Mouse (Mus musculus) adrenal gland, postnatal 14 days (tissue): ENCODE measurements around the gene Gm4131. TPM values are rescaled to one million over a fixed set of nuclear protein-coding genes. Genes with fewer than 3 reads are reported as not detected.

Source experiments
- DNase-seq: peaks from one replicate; pipeline ENCODE4 v3.0.0; 2021; ENCODE audit warnings: mixed read lengths
- total RNA-seq: library from RNA; stranded (reverse); gene quantifications from 2 replicates; pipeline ENCODE4 v1.2.3, GENCODE M21; 2021

The Gm4131 gene
- total RNA-seq, 1 experiment from 2014 or later, result not detected

GRCm38 (mm10) chr14:62456239-62456747 is 110.4 kb downstream of the Gm4131 start, which contains the start of gene Gucy1b2:
TSS of gene Gucy1b2 (minus strand) at chr14:62456289.
- no peak for DNase-seq

DNA sequence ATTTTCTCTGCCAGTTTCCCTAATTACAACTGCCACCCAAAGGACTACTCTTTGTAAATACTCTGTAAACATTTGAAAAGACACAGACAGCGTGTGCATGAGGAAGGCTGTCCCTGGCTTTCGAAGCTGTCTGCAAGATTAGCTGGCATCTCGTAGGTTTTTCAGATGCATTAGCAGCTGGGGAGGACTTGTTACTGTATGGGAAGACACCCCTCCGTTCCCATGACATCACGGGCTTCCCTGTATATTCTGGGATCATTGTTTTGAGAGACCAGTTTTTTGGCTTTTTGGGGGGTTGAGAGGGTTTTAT is 111.2 kb downstream of the Gm4131 start:
- no peak for DNase-seq

GRCm38 (mm10) chr14:62454760-62455569 is 111.8 kb downstream of the Gm4131 start:
- no peak for DNase-seq

- DNase-seq, result no peak
These were observed 112.6 kb downstream of the Gm4131 start for GRCm38 (mm10) chr14:62454136-62454535.

DNA sequence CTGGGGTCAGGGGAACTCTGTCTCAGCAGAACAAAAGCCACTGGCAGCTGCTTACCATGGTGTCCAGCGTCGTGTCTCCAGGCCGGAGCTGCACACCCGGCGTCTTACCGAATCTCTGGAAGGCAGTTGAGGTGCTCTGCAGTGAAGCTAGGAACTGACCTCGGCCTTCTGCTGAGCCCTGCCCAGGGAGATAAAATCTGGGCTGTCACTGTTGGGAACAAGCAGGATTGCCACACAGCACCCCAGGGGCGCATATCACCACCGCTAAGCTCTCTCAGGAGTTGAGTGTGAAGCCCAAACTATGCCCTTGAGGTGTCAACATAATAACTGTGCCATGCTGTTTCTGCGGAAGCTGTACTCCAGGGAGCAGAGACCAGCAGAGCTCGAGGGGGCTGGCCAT is 113.4 kb downstream of the Gm4131 start:
- DNase-seq, result peak; percentile 67

GRCm38 (mm10) chr14:62450706-62451105 is 116.0 kb downstream of the Gm4131 start:
- DNase-seq, result no peak

DNA sequence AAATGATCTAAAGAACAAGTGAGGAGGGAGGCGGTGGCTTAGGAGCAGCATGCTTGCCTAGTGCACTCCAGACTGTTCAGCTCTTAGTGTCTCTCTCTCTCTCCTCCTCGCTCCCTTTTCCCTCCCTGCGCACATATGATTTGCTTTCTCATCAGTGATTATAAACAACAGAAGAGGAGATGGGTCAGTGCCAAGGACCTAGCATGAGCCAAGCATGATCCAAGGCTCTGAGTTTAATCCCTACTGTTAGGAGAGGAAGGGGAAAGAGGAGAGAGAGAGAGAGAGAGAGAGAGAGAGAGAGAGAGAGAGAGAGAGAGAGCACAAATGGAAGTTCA is 119.5 kb downstream of the Gm4131 start:
- DNase-seq, result no peak

DNA sequence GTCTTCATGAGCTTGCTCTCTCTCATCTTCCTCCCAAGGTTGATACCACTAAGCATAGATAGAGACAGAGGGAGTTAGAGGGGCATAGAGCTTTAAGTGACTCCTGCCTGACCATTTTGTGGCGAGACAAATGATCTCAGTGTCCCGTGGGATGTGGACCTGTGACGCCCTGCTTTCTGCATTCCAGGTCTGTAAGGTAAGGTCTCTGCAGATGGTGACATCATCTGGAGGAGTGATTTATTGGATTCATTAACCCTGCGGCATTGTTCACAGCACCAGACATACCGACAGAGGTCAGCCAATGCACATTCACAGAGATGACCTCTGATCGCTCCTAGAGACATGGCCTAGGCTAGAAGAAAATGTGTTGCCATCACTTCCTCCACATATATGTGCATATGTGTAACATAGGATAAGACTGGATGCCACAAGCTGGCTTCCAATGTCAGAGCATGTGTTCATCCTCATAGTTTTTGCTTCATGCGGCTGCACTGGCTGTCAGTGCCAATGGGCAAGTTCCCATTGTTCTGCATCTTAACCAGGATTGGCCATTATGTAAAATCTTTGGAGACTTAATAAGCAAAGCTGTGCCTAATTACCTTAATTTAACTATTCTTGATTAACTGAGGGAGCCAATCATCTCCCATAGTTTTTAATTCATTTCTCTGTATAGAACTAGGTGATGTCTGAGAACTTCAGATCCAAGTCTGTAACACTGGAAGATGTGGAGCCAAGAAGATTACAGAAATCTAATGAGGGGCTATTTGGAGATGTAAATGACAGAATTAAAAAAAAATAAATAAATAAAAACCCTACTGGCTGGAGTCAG is 120.1 kb downstream of the Gm4131 start:
- DNase-seq, result no peak

DNA sequence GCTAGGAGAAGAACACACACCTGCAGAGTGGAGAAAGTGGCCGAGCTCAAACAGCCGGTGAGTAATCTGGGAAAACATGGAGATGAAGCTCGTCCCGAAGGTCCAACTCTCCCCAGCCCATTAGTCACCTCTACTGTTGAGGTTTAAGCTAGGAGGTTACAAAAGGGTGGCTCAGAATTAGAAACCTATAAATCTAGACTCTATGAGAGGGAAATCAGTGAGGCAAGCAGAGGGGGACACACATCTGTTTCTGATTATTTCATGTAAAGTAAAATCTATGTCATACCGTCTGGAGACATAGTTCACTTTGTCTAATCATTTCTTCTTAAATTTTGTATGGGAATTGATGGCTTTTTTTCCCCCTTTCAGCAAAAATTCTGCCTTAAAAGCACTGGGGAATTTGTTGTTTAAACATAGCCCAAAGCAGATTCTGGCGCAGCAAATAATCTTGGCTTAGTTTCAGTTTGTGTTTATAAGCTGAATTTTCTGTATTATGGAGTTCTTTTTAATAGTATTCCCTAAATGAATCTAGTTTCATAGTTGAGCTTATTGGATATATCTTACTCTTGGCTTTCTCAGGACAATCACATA is 122.8 kb downstream of the Gm4131 start:
- DNase-seq, result no peak

DNA sequence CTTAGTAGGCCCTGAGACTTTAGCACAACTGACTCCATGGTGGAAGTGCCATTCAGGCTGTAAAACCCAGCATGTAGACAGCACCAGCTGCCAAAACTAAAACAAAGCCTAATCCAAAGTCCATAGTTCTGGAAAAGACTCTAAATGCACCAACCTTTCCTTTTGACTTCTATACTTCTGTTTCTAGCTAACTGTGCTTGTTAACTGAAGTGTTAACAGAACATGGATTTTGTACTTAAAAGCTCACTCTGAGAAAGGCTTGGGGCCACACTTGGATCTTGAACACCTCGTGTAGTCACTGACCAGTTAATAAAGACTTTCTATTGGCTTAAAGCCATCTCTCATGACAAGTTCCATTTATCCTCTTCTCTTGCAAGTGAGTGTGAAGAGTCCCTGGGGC is 123.8 kb downstream of the Gm4131 start:
- DNase-seq, result no peak

GRCm38 (mm10) chr14:62440036-62440435 is 126.7 kb downstream of the Gm4131 start:
- no peak for DNase-seq

DNA sequence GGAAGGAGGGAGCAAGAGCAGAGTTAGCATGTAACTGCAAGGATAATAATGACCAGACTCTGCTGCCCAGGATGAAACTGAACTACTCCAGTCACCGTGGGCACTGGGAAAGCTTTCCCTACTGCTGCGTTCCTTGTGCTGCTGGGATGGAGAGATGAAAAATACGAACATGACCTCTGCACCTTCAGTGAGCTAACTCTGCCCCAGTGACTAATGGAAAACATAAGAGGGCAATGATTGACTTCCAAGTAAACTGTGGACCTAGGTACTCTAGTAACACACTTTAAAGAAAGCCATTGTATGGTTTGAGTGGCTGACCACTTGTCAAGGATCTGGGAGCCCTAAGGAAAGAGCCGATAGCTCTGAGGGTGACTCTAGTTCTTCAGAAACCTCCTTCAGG is 128.5 kb downstream of the Gm4131 start:
- no peak for DNase-seq

DNA sequence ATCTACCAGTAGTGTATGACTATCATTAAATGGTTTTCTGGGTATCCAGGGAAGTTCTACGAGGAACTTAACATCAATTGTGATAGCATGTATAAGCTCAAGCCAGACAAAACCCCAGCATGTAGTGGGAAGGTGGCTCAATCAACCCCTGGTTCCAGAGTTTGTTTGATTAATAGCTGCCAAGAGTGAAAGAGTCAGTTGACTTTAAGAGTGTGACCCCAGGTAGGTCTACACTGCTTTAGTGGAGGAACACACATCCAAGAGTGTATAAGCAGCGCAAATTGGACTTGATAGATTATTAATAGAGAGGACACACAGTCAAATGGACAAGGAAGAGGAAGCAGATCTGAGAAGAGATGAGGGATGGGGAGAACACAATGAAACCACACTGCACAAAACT is 128.9 kb downstream of the Gm4131 start:
- no peak for DNase-seq

- DNase-seq, result no peak
These were observed 141.4 kb downstream of the Gm4131 start for GRCm38 (mm10) chr14:62425277-62425691.

- no peak for DNase-seq
These were observed 144.5 kb downstream of the Gm4131 start for GRCm38 (mm10) chr14:62422265-62422664.

- no peak for DNase-seq
These were observed 149.2 kb downstream of the Gm4131 start for GRCm38 (mm10) chr14:62417501-62417900.

DNA sequence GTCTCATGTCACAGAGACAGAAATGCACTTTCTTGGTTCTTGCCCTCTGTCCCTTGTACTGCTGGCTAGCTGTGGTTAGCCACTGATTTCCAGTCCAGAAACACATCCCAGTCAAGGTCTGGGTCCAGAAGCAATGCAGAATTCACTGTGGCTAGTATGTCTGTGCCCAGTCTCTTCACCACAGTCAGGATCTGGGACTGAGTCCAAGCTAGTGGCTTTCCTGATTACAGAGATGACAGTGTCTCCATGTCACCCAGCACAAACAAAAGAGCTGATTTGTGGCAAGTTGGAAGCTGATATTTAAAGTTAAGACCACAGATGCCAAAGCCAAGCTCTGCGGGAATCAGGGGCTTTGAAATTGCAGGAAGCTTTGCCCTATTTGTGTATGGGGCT is 150.0 kb downstream of the Gm4131 start:
- DNase-seq, result peak; percentile 27

GRCm38 (mm10) chr14:62416007-62416741 is 150.5 kb downstream of the Gm4131 start:
- DNase-seq, result no peak
